Mouse (Mus musculus) adipocyte (in vitro differentiated cells): ENCODE results near the gene Cacng3.

ENCODE experiments used
- DNase-seq: peaks from one replicate; pipeline ENCODE4 v3.0.0-alpha.2; 2016; ENCODE audit warnings: low spot score

Gene Cacng3

GRCm38 (mm10) chr7:122670442-122670872, at the start of gene Cacng3:
TSS of gene Cacng3 (plus strand) at chr7:122670492.
- DNase-seq, result no peak

- no peak for DNase-seq
These were observed 48.0 kb upstream of the Cacng3 start for GRCm38 (mm10) chr7:122622125-122622774.

- DNase-seq, result no peak
These were observed 46.5 kb upstream of the Cacng3 start for GRCm38 (mm10) chr7:122623753-122624152.

GRCm38 (mm10) chr7:122628050-122628449, 42.2 kb upstream of the Cacng3 start:
- DNase-seq, result no peak

DNA sequence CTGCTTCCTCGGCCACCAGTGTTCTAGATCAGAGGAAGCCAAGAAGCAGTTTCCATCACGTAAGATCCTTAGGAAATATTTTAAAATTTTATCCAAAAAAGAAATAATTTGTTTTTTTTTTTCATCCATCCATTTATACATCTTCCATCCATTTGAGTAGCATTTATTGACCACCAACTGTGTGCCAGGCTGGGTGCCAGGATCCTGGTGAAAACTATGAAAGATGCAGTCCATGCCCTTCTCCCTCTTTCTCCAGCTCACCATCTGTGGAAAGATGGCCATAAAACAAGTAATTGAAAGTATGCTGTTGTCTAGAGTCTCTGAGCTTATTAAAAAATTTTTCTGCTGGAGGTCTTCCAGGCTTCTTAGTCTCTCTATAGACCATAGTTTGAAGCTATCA, 39.9 kb upstream of the Cacng3 start:
- no peak for DNase-seq

GRCm38 (mm10) chr7:122631151-122631550, 39.1 kb upstream of the Cacng3 start:
- no peak for DNase-seq

- DNase-seq, result no peak
These were observed 37.3 kb upstream of the Cacng3 start for GRCm38 (mm10) chr7:122632946-122633345.

DNA sequence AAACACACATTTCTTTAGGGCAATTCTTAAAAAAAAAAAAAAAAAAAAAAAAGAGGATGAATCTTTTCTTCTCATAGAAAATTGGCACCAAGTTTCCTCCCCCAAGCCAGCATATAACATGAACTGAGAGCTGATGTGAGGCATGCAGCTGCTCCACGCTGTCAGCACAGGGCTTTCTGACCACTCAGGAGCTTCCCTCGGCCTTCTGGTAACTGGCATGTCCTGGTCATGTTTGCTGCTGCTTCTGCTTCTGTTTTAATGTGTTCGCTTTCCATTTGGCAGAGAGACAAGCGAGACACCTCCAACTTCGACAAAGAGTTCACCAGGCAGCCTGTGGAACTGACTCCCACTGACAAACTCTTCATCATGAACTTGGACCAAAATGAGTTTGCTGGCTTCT, 36.8 kb upstream of the Cacng3 start:
- DNase-seq, result no peak

GRCm38 (mm10) chr7:122643676-122644075, 26.6 kb upstream of the Cacng3 start:
- no peak for DNase-seq

DNA sequence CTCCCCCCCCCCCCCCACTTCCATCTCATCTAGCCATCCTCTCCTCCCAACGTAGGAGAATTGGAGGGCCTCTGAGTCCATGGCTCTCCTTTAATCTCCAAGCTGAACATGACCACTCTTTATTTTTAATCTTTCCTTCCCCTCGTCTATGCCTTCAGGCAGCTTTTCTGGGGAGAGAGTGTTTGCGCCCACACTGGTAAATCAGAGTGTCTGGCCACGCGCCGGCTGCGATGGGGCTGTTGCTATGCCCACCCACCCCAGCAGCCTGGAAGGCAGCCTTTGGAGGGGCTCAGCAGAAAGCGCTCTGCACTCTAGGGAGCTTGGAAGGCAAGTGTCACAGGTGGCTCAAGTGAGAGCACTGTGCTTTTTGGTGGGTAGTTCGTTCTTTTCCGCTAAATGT, 21.0 kb upstream of the Cacng3 start:
- no peak for DNase-seq

DNA sequence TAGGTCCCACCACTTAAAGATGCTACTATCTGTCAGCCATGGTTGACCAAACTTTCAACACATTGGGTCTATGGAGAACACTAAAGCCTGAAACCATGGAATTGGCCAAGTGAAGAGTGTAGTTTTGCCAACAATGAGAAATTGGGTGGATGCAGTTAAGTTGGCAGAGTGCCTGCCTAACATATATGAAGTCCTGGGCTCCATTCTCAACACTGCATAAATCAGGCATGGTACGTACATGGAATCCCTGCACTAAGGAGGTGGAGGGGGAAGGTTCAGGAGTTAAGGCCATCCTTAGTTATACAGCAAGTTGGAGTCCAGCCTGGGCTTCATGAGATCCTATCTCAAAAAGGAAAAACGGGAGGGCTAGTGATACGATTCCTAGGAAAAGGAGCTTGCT, 17.8 kb upstream of the Cacng3 start:
- DNase-seq, result no peak

GRCm38 (mm10) chr7:122656671-122657070, 13.6 kb upstream of the Cacng3 start:
- peak; percentile 28 for DNase-seq

DNA sequence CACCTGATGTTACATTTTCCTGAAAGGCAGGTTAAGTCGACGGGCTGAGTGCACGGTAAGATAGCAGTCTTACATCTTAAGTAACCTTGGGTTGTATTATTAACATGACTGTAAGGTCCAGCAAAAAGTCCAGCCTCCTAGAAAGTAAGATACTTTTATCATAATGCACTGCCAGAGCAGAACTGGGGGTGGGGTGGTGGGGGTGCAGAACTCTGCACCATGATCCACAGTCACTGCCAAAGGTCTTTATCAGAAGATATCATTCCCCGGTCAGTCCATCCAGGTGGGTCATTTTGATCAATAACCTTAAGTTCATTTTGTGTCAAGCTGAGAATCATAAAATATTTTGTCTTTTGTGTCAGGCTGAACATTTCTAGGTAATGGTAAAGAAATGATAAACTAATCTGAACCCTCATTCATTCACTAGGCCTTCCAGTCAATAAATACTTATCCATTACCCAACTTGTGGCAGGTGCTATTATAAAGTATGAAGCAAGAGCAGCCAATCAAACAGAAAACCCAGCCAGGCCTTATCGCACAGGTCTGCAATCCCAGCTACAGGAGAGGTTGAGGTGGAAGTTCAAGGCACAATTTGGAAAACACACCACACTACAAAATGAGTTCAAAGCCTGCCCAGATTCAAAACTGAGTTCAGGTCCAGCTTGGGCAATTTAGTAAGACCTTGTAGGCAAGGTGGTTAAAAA, 12.7 kb upstream of the Cacng3 start:
- no peak for DNase-seq

DNA sequence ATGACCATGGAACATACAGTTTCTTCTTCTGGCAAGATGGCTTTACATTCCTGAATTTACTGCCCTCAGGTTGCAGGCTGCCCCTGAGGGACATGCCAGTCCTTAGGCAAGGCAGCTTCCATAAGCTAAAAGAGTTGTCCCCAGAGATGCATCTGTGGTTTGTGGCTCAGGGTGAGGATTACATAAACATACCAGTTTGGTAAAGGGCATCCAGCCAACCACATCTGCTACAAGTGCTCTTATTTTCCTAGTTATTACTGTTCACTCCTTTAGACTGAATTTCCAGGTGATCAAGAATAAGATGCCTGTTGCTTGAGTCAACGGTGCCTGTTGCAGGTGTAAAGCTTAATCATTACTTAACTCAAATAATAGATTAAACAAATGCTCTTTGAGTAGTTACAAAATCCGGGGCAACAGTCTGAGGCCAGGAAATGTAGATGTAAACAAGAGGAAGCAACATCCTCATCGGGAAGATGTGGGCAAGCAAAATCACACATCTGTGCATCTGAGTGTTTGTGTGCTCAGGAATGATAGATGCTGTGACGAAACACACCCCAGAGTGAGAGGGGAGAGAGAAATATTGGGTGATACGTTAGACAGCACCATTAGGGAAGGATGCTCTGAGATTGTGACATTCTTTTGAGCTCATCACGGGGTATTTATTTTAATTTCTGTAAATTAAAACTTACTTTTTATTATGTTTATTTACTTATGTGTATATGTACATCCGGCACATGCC, 4.8 kb upstream of the Cacng3 start:
- no peak for DNase-seq

DNA sequence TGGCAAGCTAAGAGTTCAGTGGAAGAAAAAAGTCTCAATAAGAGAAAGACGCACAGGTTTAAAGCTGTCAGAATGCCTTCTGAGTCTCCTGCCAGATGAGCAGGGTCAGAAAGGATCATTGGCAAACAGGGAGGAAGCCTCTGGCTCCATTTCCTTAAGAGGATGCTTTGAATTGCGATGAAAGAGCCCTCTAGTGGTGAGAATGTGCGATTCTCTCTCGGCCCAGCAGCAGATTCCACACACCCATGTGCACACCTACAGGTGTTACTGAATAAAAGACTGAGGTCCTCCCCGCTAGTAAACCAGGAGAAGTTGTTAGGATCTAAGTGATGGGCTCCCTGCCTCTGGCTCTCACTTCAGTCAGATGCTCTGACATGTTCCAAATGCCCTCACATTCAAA, 2.4 kb upstream of the Cacng3 start:
- no peak for DNase-seq

DNA sequence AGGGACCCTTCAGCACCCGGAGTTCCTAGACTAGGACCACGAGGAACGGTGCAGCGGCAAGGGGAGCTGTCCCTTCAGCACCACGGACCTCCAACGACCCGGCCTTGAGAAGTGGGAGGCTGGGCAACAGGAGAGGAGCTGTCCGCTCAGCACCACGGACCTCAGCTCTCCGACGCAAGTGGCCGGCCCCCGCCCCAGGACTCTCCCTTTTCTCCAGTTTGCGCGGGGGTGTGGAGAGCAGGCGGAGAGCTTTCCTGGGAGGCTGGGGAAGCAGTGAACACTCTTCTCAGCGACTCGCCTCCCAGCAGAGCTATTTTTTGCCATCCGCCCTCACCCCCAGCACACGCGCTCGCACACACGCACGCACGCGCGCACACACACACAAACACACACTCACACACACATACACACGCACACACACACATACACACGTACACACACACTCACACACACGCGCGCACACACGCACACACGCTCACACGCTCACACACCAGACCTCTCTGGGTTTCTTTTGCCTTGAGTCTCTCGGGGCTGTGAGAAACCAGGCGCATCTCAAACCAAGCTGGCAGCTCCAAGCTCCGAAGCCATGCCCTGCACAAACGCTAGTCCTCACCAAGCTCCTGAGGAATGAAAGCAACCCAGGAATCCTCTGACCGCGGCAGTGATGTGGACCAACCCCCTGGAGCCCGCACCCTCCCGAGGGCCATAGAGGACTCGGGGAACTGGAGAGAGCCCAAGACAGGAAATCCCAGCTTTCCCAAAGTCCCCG, 765 bp downstream of the Cacng3 start:
- peak; percentile 4 for DNase-seq

DNA sequence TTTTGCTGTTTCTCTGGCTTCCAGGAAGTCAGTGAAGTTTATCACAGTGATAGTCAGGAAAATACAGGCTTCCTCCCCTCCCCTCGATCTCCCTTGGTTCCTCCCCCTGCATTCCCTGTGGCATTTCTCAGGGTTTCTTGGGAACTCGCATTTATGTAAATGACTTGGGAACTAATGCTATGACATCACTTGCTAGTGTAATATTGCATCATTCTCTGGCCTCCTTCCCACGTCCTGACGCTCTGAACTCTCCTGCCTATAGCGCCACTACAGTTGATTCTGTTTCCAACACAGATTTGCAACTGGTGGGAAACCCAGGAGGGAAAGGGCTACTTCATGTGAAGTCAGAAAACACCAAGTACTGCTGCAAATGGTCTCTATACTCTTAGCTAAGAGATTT, 2.7 kb downstream of the Cacng3 start:
- DNase-seq, result peak; percentile 2

DNA sequence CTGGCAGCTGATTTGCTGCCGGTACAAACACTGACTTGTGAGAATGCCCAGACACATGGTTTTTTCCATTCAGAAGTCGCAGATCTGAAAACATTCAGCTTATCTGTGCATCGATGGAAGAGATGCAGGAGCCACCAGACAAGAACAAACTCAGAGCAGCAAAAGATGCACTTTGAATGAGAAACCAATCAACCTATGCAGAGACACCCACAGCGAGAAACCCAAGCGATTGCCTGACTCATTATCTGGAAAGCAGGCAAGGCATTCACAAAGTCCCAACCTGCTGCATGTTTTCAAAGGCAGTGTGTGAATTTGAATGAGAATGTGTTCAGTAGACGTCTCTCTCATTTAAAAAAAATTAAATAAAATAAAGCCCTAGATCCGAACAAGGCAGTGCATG, 4.9 kb downstream of the Cacng3 start:
- DNase-seq, result no peak

DNA sequence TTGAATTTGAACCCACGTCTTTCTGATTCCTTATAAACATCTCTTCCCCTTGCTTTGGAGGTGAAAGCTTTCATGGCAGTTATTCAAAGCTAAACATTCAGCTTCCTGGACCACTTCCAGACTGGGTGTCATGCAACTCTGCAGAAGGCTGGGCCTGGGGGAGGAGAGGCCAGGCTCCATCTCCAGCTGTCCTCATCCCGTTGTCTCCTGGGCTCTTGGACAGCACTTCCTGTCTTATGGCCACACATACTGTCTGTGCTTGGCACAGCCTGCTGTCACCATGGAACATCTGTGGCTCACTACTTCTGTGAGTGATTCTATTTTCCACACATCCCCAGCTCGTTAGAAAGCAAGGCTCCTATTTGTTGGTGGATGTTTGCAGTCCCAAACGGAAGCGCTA, 31.5 kb downstream of the Cacng3 start:
- no peak for DNase-seq

GRCm38 (mm10) chr7:122702443-122702842, 32.2 kb downstream of the Cacng3 start:
- no peak for DNase-seq

DNA sequence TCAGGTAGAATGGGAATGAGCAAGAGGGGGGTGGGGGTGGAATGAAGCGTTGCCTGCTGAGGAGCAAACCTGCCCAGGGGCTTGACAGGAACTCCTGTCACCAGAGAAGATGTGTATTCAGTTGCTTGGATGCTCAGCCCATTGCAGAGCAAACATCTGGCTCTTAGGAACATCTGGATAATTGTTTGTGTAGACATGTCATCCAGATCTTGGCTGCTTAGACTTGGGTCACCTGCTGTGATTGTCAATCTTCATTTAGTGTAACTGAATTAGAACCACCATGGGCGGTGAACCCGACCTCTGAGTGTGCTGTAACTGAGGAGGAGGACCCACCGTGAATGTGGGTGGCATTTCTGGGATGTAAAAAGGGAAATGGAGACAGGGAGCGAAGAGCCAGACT, 36.4 kb downstream of the Cacng3 start:
- DNase-seq, result no peak

- no peak for DNase-seq
These were observed 46.0 kb downstream of the Cacng3 start for GRCm38 (mm10) chr7:122716299-122716698.
